Mouse (Mus musculus) embryonic fibroblast, embryonic 13.5 days (primary cell): ENCODE data around the gene Tmem168.

Source experiments
- CTCF ChIP-seq: IDR thresholded peaks from 2 replicates; pipeline ENCODE4 v1.5.1; 2011; ENCODE audit warnings: mild to moderate bottlenecking, control low read depth, low read length, moderate library complexity, borderline replicate concordance; ENCODE audit not compliant: insufficient read depth
- POLR2A ChIP-seq: IDR thresholded peaks from 2 replicates; pipeline ENCODE4 v1.6.1; 2011; ENCODE audit warnings: low read depth, mild to moderate bottlenecking, control low read depth, low read length, moderate library complexity

- TF ChIP-seq CTCF = no peak
- TF ChIP-seq POLR2A = no peak
Measured at GRCm38 (mm10) chr6:13617110-13617509, 9.2 kb upstream of the Tmem168 start.
